Mouse (Mus musculus) hindbrain, embryonic 11.5 days (tissue): ENCODE measurements around the gene Trpm5. TPM values are rescaled to one million over a fixed set of nuclear protein-coding genes. Genes with fewer than 3 reads are reported as not detected.
A peak's percentile ranks its signal among the peaks of the same experiment; 100 is the strongest.

Experiments used
- ATAC-seq: fragments of 200-750 bp; cut with Nextera tagmentation; 2 replicates; pipeline ENCODE4 v1.8.0; 2017; ENCODE audit warnings: mild to moderate bottlenecking, moderate TSS enrichment, moderate library complexity; ENCODE audit not compliant: low FRiP score
- DNase-seq: peaks from one replicate; pipeline ENCODE4 v3.0.0-alpha.2; 2015; ENCODE audit warnings: low spot score
- H3K27ac ChIP-seq: fragments of 300-500 bp; sonication (generic); 2 replicates; pipeline ENCODE4 v1.5.1; 2014; ENCODE audit warnings: mild to moderate bottlenecking, low read depth, low read length
- H3K27me3 ChIP-seq: fragments of 300-500 bp; sonication (generic); 2 replicates; pipeline ENCODE4 v1.6.1; 2014; ENCODE audit warnings: mild to moderate bottlenecking, low read length, moderate library complexity, mixed read lengths; ENCODE audit not compliant: control insufficient read depth, insufficient read depth
- H3K36me3 ChIP-seq: fragments of 300-500 bp; sonication (generic); 2 replicates; pipeline ENCODE4 v1.6.1; 2014; ENCODE audit warnings: mild to moderate bottlenecking, low read length, moderate library complexity, mixed read lengths; ENCODE audit not compliant: control insufficient read depth, insufficient read depth
- H3K4me1 ChIP-seq: fragments of 300-500 bp; sonication (generic); replicated peaks from 2 replicates; pipeline ENCODE4 v1.6.1; 2014; ENCODE audit warnings: low read length, mixed read lengths; ENCODE audit not compliant: control insufficient read depth, insufficient read depth
- H3K4me2 ChIP-seq: fragments of 300-500 bp; sonication (generic); replicated peaks from 2 replicates; pipeline ENCODE4 v1.6.1; 2014; ENCODE audit warnings: mild to moderate bottlenecking, low read depth, low read length
- H3K4me3 ChIP-seq: fragments of 300-500 bp; sonication (generic); 2 replicates; pipeline ENCODE4 v1.5.1; 2014; ENCODE audit warnings: low read depth, low read length
- H3K9ac ChIP-seq: fragments of 300-500 bp; sonication (generic); 2 replicates; pipeline ENCODE4 v1.6.1; 2014; ENCODE audit warnings: low read depth, low read length
- H3K9me3 ChIP-seq: fragments of 300-500 bp; sonication (generic); 2 replicates; pipeline ENCODE4 v1.6.1; 2016; ENCODE audit warnings: low read length; ENCODE audit not compliant: control insufficient read depth
- WGBS: fragments of 180-500 bp; shearing (Covaris S2); extraction: QIAGEN DNeasy Blood & Tissue Kit; methylation state at CpG from one replicate; pipeline ENCODE4 v1.1.7; 2014; 5-methylcytosine and 5-hydroxymethylcytosine counted together
- polyA plus RNA-seq: library from polyadenylated mRNA; unstranded; fragments of >200 nt; fragmentation: Nextera tagmentation; extraction: Ambion mirVana; gene quantifications from 2 replicates; pipeline ENCODE4 v1.2.1, GENCODE M21; 2014

The Trpm5 gene
- polyA plus RNA-seq, 1 experiment from 2014 or later, result 0.88 TPM

DNA sequence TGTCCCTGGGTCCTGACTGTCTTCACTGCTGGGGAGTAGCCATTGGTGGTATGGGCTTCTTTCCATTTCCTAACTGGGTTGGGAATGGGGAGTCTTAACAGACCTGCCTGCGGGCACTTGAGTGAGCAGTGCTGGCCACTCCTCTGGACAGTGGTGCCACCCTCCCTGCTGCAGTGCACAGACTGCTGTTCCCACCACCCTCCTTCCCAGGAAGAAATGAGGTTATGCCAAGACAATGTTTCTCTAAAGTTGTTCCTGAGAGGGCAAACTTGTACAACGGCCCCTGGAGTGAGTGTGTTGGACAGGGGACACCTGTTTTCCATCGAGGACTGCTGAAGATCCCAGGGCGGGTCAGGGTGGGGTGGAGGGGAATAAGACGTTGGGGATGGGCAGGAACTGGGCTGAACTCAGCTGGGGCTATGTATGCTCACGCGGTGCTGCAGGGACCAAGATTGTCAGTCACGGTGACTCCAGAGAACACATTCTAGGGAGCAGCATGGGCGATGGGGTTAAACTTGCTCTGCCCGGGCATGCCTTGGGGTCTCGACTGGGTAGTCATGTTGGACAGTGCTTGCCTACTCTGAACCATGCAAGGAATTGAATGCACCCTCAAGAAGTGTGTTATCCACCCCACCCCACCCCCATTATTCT, 40.4 kb downstream of the Trpm5 start:
- Histone ChIP-seq H3K4me2 (peak overlapping the region; percentile 89), H3K4me3 (peak overlapping the region; percentile 94), H3K4me1 (peaks cover 6% of the 10 kb centered on the region), H3K9me3 (no peaks in the 10 kb centered on the region), H3K36me3 (no peaks in the 10 kb centered on the region), H3K27me3 (no peaks in the 10 kb centered on the region), H3K9ac (peak overlapping the region; percentile 89), H3K27ac (no peak overlapping the region)
- DNase-seq (no peak), ATAC-seq (no peak; the same call in 1 of the 2 replicates)
- 60% methylated on average over 11 of the region's 11 CpGs for WGBS

DNA sequence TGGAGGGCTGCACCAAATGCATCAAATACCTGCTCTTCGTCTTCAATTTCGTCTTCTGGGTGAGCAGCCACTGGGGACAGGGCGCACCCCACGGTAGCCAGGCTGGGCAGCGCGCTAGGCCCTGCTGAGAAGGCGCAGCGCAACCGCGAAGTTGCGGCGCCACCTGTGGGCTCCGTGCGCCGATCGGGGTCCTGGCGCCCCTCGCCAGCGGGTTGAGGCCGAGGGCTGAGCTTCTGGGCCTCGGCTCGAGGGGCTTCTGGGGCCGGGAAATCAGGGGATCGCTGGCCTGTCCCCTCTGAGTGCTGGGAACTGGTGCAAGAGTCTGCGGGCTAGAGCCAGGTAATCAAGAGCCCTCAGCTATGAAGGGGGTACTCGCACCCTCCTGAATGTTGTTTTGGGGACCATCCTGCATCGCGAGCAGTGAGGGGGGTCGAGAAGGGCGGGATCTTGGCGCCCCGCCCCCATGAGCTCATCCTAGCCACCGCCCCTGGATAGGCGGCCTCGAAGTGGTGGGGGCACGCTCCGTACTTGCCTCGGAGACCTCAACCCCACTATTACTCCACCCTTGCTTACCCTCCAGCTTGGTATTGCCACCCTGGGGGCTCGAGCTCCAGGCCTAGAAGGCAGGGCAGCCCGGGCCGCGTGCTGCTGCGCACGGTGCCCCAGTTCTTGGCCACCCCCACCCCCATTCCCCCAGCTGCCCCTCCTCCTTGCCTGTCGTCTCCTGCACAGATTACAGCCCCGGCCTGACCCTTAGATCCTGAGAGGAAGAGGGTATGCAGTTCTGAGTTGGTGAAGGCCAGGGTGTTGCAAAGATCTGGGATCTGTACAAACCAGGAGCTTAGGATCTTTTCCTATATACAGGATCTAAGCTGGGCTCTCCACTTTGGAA, 41.2 kb downstream of the Trpm5 start:
- Histone ChIP-seq H3K9ac (peak overlapping the region; percentile 89), H3K4me2 (peak overlapping the region; percentile 89), H3K27ac (peak overlapping the region; percentile 61), H3K4me3 (peak overlapping the region; percentile 94), H3K27me3 (no peaks in the 10 kb centered on the region), H3K4me1 (peaks cover 6% of the 10 kb centered on the region), H3K36me3 (no peaks in the 10 kb centered on the region), H3K9me3 (no peaks in the 10 kb centered on the region)
- WGBS, result under 1% methylated on average over 46 of the region's 46 CpGs
- DNase-seq (peak; percentile 77), ATAC-seq (peak; percentile 62)

DNA sequence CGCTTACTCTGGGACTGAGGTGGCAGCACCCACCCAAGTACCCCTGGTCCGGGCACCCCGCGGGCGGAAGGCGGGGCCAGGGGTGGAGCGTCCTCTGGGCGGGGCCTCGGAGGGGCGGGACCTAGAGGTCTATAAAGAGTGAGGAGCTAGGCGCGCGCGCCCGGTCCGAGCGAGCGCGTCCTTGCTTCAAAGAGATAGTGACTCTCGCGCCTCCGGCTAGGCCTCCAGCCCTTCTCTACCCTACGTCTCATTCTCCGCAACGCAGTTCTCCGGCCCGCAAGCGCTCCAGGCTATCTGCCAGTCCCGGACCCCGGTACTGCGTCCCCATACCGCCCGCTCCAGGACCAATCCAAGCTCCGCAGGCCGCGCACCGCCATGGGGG, 41.8 kb downstream of the Trpm5 start, which contains the start of gene Cd81:
Gene Cd81 (plus strand): TSS at position 114 of the 382 bp plus-strand sequence.
- peak within 1 kb of the TSS; percentile 89 for H3K4me2 ChIP-seq
- ATAC-seq (peak; percentile 83), DNase-seq (peak; percentile 90)
- H3K36me3 ChIP-seq, result no peaks in the 10 kb centered on the region
- no peaks in the 10 kb centered on the region for H3K27me3 ChIP-seq
- 0% methylated on average over 33 of the region's 37 CpGs for WGBS
- peak within 1 kb of the TSS; percentile 94 for H3K4me3 ChIP-seq
- H3K27ac ChIP-seq, result peak within 1 kb of the TSS; percentile 61
- peaks cover 6% of the 10 kb centered on the region for H3K4me1 ChIP-seq
- H3K9me3 ChIP-seq, result no peaks in the 10 kb centered on the region
- peak within 1 kb of the TSS; percentile 89 for H3K9ac ChIP-seq

DNA sequence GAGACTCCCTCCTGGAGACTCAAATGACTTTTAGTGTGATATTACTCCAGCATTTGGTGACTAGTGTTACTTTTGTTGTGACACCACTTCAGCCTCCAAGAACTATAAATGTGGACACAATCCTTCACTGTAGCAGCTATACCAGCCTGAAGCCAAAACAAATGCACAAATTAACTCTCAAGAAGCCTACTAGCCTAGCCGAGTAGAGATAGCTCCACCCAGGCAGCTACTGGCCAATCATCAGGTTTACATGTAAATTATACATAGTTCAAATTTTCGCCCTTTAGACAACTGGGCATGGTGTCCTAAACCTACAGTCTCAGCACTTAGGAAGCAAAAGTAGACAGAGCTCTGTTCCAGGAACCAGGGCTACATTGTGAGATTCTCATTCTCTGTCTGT, 43.1 kb downstream of the Trpm5 start:
- Histone ChIP-seq H3K4me3 (no peak overlapping the region), H3K36me3 (no peaks in the 10 kb centered on the region)

DNA sequence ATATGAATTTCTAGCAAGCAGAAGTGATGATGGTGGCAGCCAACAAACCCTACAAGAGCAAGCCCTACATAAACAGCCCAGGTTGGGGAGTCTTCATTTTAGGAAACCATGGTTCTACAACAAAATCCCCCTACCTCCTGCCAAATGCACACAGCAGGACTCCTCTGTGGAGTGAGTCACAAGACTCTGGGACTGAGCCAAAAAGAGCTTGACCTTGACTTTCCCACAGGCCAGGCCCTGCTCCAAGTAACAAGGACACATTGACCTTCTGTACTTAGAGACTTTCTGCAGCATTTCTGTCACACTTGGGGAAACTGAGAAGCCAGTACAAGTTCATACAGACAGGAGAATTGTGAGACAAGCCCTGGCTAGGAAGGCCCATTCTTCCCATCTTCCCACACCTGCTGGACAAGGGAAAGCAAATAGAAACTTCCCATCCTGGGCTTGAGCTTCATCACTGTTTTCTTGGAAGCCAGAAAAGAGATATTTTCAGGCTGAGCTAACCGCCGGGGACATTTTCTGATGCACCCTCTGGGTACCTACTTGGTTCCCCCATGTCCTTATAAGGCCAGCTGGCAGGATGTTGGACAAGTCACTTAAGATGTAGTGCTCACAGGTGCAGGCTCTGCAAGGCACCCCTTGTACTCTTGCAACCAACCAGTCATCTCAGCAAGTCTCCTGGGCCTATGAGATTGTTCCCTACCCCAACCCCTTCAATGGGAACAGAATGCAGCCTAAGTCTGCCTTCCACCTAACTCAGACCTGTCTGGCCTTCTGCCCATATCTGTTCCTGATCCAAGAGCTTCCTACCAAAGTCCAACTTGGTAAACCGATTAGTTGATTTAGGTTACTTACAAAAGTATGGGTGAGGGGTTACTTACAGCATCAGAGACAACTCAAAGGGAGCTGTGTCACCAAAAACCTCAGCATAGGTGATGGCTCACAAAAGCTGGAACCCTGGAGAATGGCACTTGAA, 44.3 kb downstream of the Trpm5 start:
- DNase-seq (no peak), ATAC-seq (no peak)
- no peak overlapping the region for H3K9ac ChIP-seq
- no peak overlapping the region for H3K4me3 ChIP-seq
- H3K27me3 ChIP-seq, result no peaks in the 10 kb centered on the region
- 92% methylated on average over 3 of the region's 3 CpGs for WGBS
- H3K4me2 ChIP-seq, result no peak overlapping the region
- no peaks in the 10 kb centered on the region for H3K36me3 ChIP-seq
- no peaks in the 10 kb centered on the region for H3K9me3 ChIP-seq
- peaks cover 6% of the 10 kb centered on the region for H3K4me1 ChIP-seq
- H3K27ac ChIP-seq, result no peak overlapping the region

More for the DNA sequence above, 43.1 kb downstream of the Trpm5 start:
- no peak for ATAC-seq
- no peak overlapping the region for H3K4me2 ChIP-seq
- no peaks in the 10 kb centered on the region for H3K27me3 ChIP-seq
- H3K9ac ChIP-seq, result no peak overlapping the region
- WGBS, result 65% methylated on average over 2 of the region's 2 CpGs
- no peak for DNase-seq
- no peak overlapping the region for H3K27ac ChIP-seq
- H3K4me1 ChIP-seq, result peaks cover 6% of the 10 kb centered on the region
- H3K9me3 ChIP-seq, result no peaks in the 10 kb centered on the region

DNA sequence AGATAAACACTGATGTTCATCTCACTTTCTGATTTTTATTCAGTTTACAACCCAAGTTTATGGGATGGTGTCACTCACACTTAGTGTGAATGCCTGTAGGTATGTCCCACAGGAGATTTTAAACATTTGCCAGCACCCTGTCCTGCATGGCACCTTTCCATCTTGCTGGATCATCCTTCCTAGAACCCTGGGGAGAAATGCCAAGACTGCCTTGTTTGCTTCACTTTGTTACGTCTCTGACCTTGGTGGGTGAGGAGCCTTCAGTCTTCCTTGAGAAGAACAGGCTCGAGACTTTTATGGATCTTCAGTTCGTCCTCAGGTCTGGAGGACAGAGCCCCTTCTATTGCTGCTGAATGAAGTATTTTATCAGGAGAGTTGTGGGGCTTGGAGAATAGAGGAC, 45.1 kb downstream of the Trpm5 start:
- Histone ChIP-seq H3K4me3 (no peak overlapping the region), H3K9me3 (0 out of 2 replicates have a peak, but pooled peaks cover 2% of the 10 kb centered on the region), H3K4me2 (no peak overlapping the region), H3K9ac (no peak overlapping the region), H3K27me3 (no peaks in the 10 kb centered on the region), H3K27ac (no peak overlapping the region), H3K4me1 (peaks cover 4% of the 10 kb centered on the region), H3K36me3 (no peaks in the 10 kb centered on the region)
- no peak for DNase-seq
- 84% methylated on average over 3 of the region's 3 CpGs for WGBS
- ATAC-seq, result no peak

DNA sequence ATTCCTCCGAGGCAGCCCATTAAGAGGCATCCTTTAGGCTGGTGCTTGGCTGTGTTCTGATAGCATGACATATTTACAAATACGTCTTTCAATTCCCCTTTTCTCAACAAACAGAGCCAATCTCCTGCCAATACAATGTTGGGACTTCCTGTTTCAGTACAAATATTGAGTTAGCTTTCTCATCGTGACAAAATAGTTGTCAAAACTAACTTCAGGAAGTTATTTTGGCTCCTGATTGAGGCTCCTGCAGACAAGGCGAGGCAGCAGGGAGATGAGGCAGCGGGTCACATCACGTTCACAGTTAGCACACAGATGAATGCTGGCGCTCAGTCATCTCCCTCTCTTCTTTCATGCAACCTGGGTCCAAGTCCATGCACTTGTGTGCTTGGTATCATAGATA, 48.1 kb downstream of the Trpm5 start:
- Histone ChIP-seq H3K27me3 (no peaks in the 10 kb centered on the region), H3K4me2 (no peak overlapping the region), H3K27ac (no peak overlapping the region), H3K4me3 (no peak overlapping the region), H3K36me3 (no peaks in the 10 kb centered on the region), H3K4me1 (no peaks in the 10 kb centered on the region), H3K9me3 (0 out of 2 replicates have a peak, but pooled peaks cover 2% of the 10 kb centered on the region), H3K9ac (no peak overlapping the region)
- DNase-seq (no peak), ATAC-seq (no peak)
- WGBS, result 89% methylated on average over 7 of the region's 7 CpGs

DNA sequence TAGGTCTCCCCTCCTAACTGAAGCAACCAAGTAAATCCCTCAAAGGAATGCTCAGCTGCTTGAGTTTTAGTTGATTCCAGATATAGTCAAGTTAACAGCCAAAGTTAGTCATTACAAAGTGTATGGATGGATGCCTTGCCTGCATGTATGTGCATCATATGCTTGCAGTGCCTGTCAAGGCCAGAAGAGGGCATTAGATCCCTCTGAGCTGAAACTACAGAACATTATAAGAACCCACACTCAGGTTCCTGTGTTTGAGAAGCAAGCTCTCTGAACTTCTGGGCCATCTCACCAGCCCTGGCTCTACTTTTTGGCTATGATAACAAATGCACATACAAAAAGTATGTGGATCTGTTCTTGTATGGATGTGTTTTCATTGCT, 49.6 kb downstream of the Trpm5 start:
- H3K4me2 ChIP-seq, result no peak overlapping the region
- no peaks in the 10 kb centered on the region for H3K36me3 ChIP-seq
- no peak overlapping the region for H3K27ac ChIP-seq
- H3K4me1 ChIP-seq, result no peaks in the 10 kb centered on the region
- H3K4me3 ChIP-seq, result no peak overlapping the region
- no peak overlapping the region for H3K9ac ChIP-seq
- no peaks in the 10 kb centered on the region for H3K27me3 ChIP-seq
- no peak for ATAC-seq
- H3K9me3 ChIP-seq, result 0 out of 2 replicates have a peak, but pooled peaks cover 2% of the 10 kb centered on the region
- no peak for DNase-seq
